Mouse (Mus musculus) midbrain, embryonic 14.5 days (tissue): ENCODE results near the gene Arrdc5. TPM values are rescaled to one million over a fixed set of nuclear protein-coding genes. Genes with fewer than 3 reads are reported as not detected.

Experiments used
- ATAC-seq: fragments of 200-750 bp; cut with Nextera tagmentation; 2 replicates; pipeline ENCODE4 v1.8.0; 2017; ENCODE audit warnings: moderate number of reproducible peaks, moderate library complexity; ENCODE audit not compliant: low FRiP score, low TSS enrichment
- DNase-seq: peaks from one replicate; pipeline ENCODE4 v3.0.0-alpha.2; 2015
- H3K27ac ChIP-seq: fragments of 300-500 bp; sonication (generic); replicated peaks from 2 replicates; pipeline ENCODE4 v1.5.1; 2014; ENCODE audit warnings: mild to moderate bottlenecking, low read depth, low read length, moderate library complexity
- H3K27me3 ChIP-seq: fragments of 300-500 bp; sonication (generic); 2 replicates; pipeline ENCODE4 v1.6.1; 2014; ENCODE audit warnings: low read length, control low read depth, mixed read lengths; ENCODE audit not compliant: control insufficient read depth, insufficient read depth
- H3K36me3 ChIP-seq: fragments of 300-500 bp; sonication (generic); 2 replicates; pipeline ENCODE4 v1.6.1; 2014; ENCODE audit warnings: low read length, control low read depth; ENCODE audit not compliant: control insufficient read depth, insufficient read depth
- H3K4me1 ChIP-seq: fragments of 300-500 bp; sonication (generic); 2 replicates; pipeline ENCODE4 v1.6.1; 2014; ENCODE audit warnings: mild to moderate bottlenecking, antibody characterized with exemption, low read length, control low read depth; ENCODE audit not compliant: control insufficient read depth, insufficient read depth
- H3K4me2 ChIP-seq: fragments of 300-500 bp; sonication (generic); 2 replicates; pipeline ENCODE4 v1.6.1; 2014; ENCODE audit warnings: mild to moderate bottlenecking, low read length, moderate library complexity
- H3K4me3 ChIP-seq: fragments of 300-500 bp; sonication (generic); replicated peaks from 2 replicates; pipeline ENCODE4 v1.5.1; 2014; ENCODE audit warnings: low read depth, low read length
- H3K9ac ChIP-seq: fragments of 300-500 bp; sonication (generic); replicated peaks from 2 replicates; pipeline ENCODE4 v1.6.1; 2014; ENCODE audit warnings: mild to moderate bottlenecking, low read length, moderate library complexity
- H3K9me3 ChIP-seq: fragments of 300-500 bp; sonication (generic); 2 replicates; pipeline ENCODE4 v1.6.1; 2016; ENCODE audit warnings: low read length, control low read depth, mixed read lengths; ENCODE audit not compliant: control insufficient read depth
- WGBS: fragments of 180-500 bp; shearing (Covaris S2); extraction: QIAGEN DNeasy Blood & Tissue Kit; methylation state at CpG from one replicate; pipeline ENCODE4 v1.1.7; 2014; 5-methylcytosine and 5-hydroxymethylcytosine counted together
- polyA plus RNA-seq: library from polyadenylated mRNA; unstranded; fragments of >200 nt; fragmentation: Nextera tagmentation; extraction: Ambion mirVana; gene quantifications from 2 replicates; pipeline ENCODE4 v1.2.1, GENCODE M21; 2014

The Arrdc5 gene
- polyA plus RNA-seq, 1 experiment from 2014 or later: not detected

DNA sequence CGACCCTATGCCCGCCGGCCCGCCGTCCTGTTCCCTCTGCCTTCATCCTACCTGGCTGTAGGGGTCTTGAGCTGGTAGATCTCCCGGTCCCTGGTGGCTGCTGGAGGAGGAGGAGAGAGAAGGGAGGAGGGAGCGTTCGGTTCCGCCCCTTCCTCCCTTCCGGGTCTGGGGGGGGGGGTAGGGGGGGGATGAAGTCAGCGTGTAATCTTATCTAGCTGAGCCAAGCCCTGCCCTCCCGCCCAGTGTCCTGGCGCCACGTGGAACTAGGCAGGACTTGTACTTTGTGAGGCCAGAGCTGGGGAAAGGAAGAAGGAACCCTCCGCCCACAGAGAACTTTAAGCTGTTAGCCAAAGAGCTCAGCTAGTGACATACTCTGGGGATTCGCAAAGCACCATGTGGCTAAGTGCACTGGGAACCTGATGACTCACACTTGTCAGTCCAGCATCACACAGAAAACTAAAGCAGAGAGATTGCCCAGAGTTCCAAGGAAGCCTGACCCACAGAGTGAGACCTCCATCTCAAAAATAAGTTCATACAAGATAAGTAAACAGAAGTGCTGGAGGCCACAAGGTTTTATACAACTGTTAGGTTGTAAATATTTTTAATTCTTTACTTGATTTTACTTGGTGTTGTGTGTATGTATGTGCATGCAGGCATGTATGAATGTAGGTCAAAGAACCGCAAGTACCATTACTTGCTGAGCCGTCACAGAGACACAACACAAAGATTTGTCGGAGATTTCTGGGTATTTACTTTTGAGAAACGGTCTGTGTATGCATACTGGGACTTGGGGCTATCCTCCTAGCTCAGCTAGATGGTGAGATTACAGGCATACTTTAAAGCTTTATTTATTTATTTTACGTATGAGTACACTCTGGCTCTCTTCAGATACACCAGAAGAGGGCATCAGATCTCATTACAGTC, 23.2 kb downstream of the Arrdc5 start, which contains the start of gene Ticam1:
TSS of gene Ticam1 (minus strand) at position 144 of the 924 bp plus-strand sequence.
- Histone ChIP-seq H3K4me1 (0 out of 2 replicates have a peak, but pooled peaks cover 5% of the 10 kb centered on the region), H3K4me2 (peak within 1 kb of the TSS; percentile 63), H3K27ac (no peak within 1 kb of the TSS), H3K9me3 (no peaks in the 10 kb centered on the region), H3K9ac (peak within 1 kb of the TSS; percentile 43; the same call in 1 of the 2 replicates), H3K4me3 (peak within 1 kb of the TSS; percentile 32), H3K27me3 (no peaks in the 10 kb centered on the region), H3K36me3 (no peaks in the 10 kb centered on the region)
- WGBS: 8% methylated on average over 19 of the region's 21 CpGs
- ATAC-seq: peak; percentile 74
- peak; percentile 79 for DNase-seq

GRCm38 (mm10) chr17:56275842-56276480, 24.1 kb downstream of the Arrdc5 start:
- Histone ChIP-seq H3K9me3 (no peaks in the 10 kb centered on the region), H3K4me1 (0 out of 2 replicates have a peak, but pooled peaks cover 5% of the 10 kb centered on the region), H3K4me2 (peak overlapping the region; percentile 63), H3K4me3 (peak overlapping the region; percentile 32), H3K36me3 (no peaks in the 10 kb centered on the region), H3K9ac (peak overlapping the region; percentile 43; the same call in 1 of the 2 replicates), H3K27ac (no peak overlapping the region), H3K27me3 (no peaks in the 10 kb centered on the region)
- WGBS: 34% methylated on average over 5 of the region's 5 CpGs
- DNase-seq (no peak), ATAC-seq (no peak)

DNA sequence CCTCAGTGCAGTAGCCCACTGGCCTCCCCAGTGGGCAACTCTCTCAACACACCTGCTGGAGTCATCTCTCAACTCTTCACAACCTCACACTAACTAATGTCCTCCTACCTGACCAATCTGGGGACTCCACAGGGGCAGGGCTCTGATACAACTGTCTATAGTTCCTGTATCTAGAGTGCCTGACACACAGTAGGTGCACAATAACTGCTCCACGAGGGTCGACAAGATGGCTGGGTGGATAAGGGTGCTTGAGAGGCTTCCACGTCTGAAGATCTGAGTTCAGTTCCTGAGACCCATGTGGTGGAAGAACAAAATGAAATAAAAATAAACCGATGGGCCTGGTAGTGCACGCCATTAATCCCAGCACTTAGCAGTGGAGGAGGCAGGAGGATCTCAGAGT, 26.1 kb downstream of the Arrdc5 start:
- Histone ChIP-seq H3K9ac (no peak overlapping the region), H3K27ac (no peak overlapping the region), H3K4me2 (no peak overlapping the region), H3K27me3 (no peaks in the 10 kb centered on the region), H3K9me3 (no peaks in the 10 kb centered on the region), H3K4me3 (no peak overlapping the region), H3K4me1 (peaks cover 11% of the 10 kb centered on the region; the same call in 1 of the 2 replicates), H3K36me3 (no peaks in the 10 kb centered on the region)
- ATAC-seq (no peak), DNase-seq (no peak)
- 90% methylated on average over 5 of the region's 5 CpGs for WGBS

- no peak overlapping the region for H3K27ac ChIP-seq
- H3K9me3 ChIP-seq: no peaks in the 10 kb centered on the region
- H3K9ac ChIP-seq: no peak overlapping the region
- H3K36me3 ChIP-seq: no peaks in the 10 kb centered on the region
- H3K27me3 ChIP-seq: no peaks in the 10 kb centered on the region
- DNase-seq: no peak
- no peak for ATAC-seq
- H3K4me2 ChIP-seq: no peak overlapping the region
- H3K4me3 ChIP-seq: no peak overlapping the region
- WGBS: 94% methylated on average over 7 of the region's 7 CpGs
- peaks cover 13% of the 10 kb centered on the region; the same call in 1 of the 2 replicates for H3K4me1 ChIP-seq
Measured at GRCm38 (mm10) chr17:56273482-56273881, 26.6 kb downstream of the Arrdc5 start.

DNA sequence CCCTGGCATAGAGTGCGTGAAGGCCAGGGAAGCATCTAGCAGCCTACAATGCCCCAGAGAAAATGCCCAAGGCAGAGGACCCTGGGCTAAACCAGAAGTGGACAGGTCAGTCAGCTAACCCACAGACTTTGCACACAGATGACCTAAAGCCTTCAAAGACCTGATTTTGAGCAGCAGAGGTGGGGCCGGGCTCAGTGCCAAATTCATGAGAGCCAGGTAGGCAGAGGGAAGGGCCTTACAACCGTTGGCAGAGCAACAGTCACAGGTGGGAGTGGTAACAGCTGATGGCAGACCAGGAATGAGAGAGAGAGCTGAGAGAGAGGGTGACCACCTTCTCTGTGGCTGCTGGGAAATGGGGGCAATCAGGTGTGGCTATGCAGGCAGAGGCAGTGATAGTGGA, 27.4 kb downstream of the Arrdc5 start:
- ATAC-seq: no peak
- Histone ChIP-seq H3K27ac (no peak overlapping the region), H3K27me3 (no peaks in the 10 kb centered on the region), H3K4me1 (peaks cover 13% of the 10 kb centered on the region; the same call in 1 of the 2 replicates), H3K9ac (no peak overlapping the region), H3K9me3 (no peaks in the 10 kb centered on the region), H3K4me2 (no peak overlapping the region), H3K36me3 (no peaks in the 10 kb centered on the region), H3K4me3 (no peak overlapping the region)
- 82% methylated on average over 3 of the region's 3 CpGs for WGBS
- DNase-seq: no peak

GRCm38 (mm10) chr17:56271609-56272253, 28.4 kb downstream of the Arrdc5 start:
- ATAC-seq: no peak
- 88% methylated on average over 12 of the region's 12 CpGs for WGBS
- H3K27ac ChIP-seq: no peak overlapping the region
- H3K36me3 ChIP-seq: no peaks in the 10 kb centered on the region
- H3K4me1 ChIP-seq: peaks cover 8% of the 10 kb centered on the region; the same call in 1 of the 2 replicates
- H3K4me2 ChIP-seq: no peak overlapping the region
- no peak overlapping the region for H3K9ac ChIP-seq
- no peak overlapping the region for H3K4me3 ChIP-seq
- H3K27me3 ChIP-seq: no peaks in the 10 kb centered on the region
- no peak for DNase-seq
- H3K9me3 ChIP-seq: no peaks in the 10 kb centered on the region

DNA sequence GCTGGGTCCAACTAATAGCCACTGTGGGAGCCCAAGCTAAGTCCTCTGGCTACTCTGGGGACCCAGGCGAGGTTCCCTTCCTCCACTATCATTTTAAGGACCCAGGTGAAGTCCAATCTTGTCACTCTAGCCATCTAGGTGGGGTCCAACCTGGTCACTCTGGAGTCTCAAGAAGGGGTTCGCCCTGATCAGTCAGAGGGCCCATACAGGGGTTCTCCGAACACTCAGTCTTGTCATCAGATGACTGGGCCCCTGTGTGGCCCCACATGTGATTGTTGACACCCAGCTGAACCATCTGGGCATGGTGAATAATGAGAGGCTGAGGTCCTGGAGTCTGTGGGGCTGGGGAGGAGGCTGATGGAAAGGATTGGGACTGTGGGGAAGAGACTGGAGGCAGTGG, 30.3 kb downstream of the Arrdc5 start:
- ATAC-seq: peak; percentile 12; the same call in 1 of the 2 replicates

GRCm38 (mm10) chr17:56269153-56269630, 30.9 kb downstream of the Arrdc5 start:
- 18% methylated on average over 12 of the region's 12 CpGs for WGBS
- Histone ChIP-seq H3K9ac (peak overlapping the region; percentile 59), H3K9me3 (no peaks in the 10 kb centered on the region), H3K4me3 (peak overlapping the region; percentile 41), H3K27me3 (no peaks in the 10 kb centered on the region), H3K4me2 (peak overlapping the region; percentile 83), H3K36me3 (peaks cover 7% of the 10 kb centered on the region), H3K4me1 (peaks cover 7% of the 10 kb centered on the region; the same call in 1 of the 2 replicates), H3K27ac (peak overlapping the region; percentile 78)
- DNase-seq: peak; percentile 89
- peak; percentile 86 for ATAC-seq

More for the DNA sequence above, 30.3 kb downstream of the Arrdc5 start:
- peaks cover 7% of the 10 kb centered on the region; the same call in 1 of the 2 replicates for H3K4me1 ChIP-seq
- WGBS: 76% methylated on average over 3 of the region's 3 CpGs
- H3K9me3 ChIP-seq: no peaks in the 10 kb centered on the region
- H3K27me3 ChIP-seq: no peaks in the 10 kb centered on the region
- H3K4me3 ChIP-seq: peak overlapping the region; percentile 41
- H3K4me2 ChIP-seq: peak overlapping the region; percentile 83
- peaks cover 7% of the 10 kb centered on the region for H3K36me3 ChIP-seq
- H3K27ac ChIP-seq: peak overlapping the region; percentile 71
- H3K9ac ChIP-seq: no peak overlapping the region; the same call in 1 of the 2 replicates
- DNase-seq: no peak
